Mouse (Mus musculus) heart, embryonic 16.5 days (tissue): Measurements from ENCODE around the gene Ipmk. TPM values are rescaled to one million over a fixed set of nuclear protein-coding genes. Genes with fewer than 3 reads are reported as not detected.
"Not testable (repeated sequence)": the region's sequence is repeated elsewhere in the genome, so short reads cannot be mapped to it uniquely, and the experiment has no call there.

ENCODE experiments used
- ATAC-seq: fragments of 200-750 bp; cut with Nextera tagmentation; replicated peaks from 2 replicates; pipeline ENCODE4 v1.8.0; 2017; ENCODE audit warnings: moderate number of reproducible peaks; ENCODE audit not compliant: insufficient read depth, low FRiP score; ENCODE audit errors: extremely low read depth
- H3K27ac ChIP-seq: fragments of 300-500 bp; sonication (generic); 2 replicates; pipeline ENCODE4 v1.5.1; 2014; ENCODE audit warnings: mild to moderate bottlenecking, low read length, control low read depth, moderate library complexity
- H3K27me3 ChIP-seq: fragments of 300-500 bp; sonication (generic); 2 replicates; pipeline ENCODE4 v1.6.1; 2014; ENCODE audit warnings: low read length, mixed read lengths; ENCODE audit not compliant: control insufficient read depth, insufficient read depth
- H3K36me3 ChIP-seq: fragments of 300-500 bp; sonication (generic); 2 replicates; pipeline ENCODE4 v1.6.1; 2014; ENCODE audit not compliant: control insufficient read depth, insufficient read depth
- H3K4me1 ChIP-seq: fragments of 300-500 bp; sonication (generic); 2 replicates; pipeline ENCODE4 v1.6.1; 2014; ENCODE audit warnings: low read length, mixed read lengths; ENCODE audit not compliant: control insufficient read depth, insufficient read depth
- H3K4me2 ChIP-seq: fragments of 300-500 bp; sonication (generic); 2 replicates; pipeline ENCODE4 v1.6.1; 2014; ENCODE audit warnings: low read depth, mild to moderate bottlenecking, control low read depth, low read length
- H3K4me3 ChIP-seq: fragments of 300-500 bp; sonication (generic); 2 replicates; pipeline ENCODE4 v1.5.1; 2014; ENCODE audit warnings: mild to moderate bottlenecking, control low read depth, low read length
- H3K9ac ChIP-seq: fragments of 300-500 bp; sonication (generic); 2 replicates; pipeline ENCODE4 v1.6.1; 2014; ENCODE audit warnings: low read length, control low read depth
- H3K9me3 ChIP-seq: fragments of 300-500 bp; sonication (generic); replicated peaks from 2 replicates; pipeline ENCODE4 v1.6.1; 2016; ENCODE audit warnings: low read length; ENCODE audit not compliant: control insufficient read depth
- WGBS: fragments of 180-500 bp; shearing (Covaris S2); extraction: QIAGEN DNeasy Blood & Tissue Kit; methylation state at CpG from one replicate; pipeline ENCODE4 v1.1.7; 2014; 5-methylcytosine and 5-hydroxymethylcytosine counted together
- polyA plus RNA-seq: library from polyadenylated mRNA; unstranded; fragments of >200 nt; fragmentation: Nextera tagmentation; extraction: Ambion mirVana; gene quantifications from 2 replicates; pipeline ENCODE4 v1.2.1, GENCODE M21; 2015

The Ipmk gene
- polyA plus RNA-seq, 1 experiment from 2014 or later, result 7.1 TPM

- H3K4me3 ChIP-seq, result no peak overlapping the region
- ATAC-seq, result no peak
- no peak overlapping the region for H3K4me2 ChIP-seq
- 75% methylated on average over 3 of the region's 3 CpGs for WGBS
- H3K9me3 ChIP-seq, result no peaks in the 10 kb centered on the region
- H3K27me3 ChIP-seq, result no peaks in the 10 kb centered on the region
- H3K4me1 ChIP-seq, result no peaks in the 10 kb centered on the region
- no peak overlapping the region for H3K27ac ChIP-seq
- no peaks in the 10 kb centered on the region for H3K36me3 ChIP-seq
- no peak overlapping the region for H3K9ac ChIP-seq
These were observed 107.8 kb downstream of the Ipmk start for GRCm38 (mm10) chr10:71455355-71455754.

- not testable (repeated sequence) for H3K9ac ChIP-seq, H3K27ac ChIP-seq, H3K36me3 ChIP-seq, H3K27me3 ChIP-seq, H3K9me3 ChIP-seq, H3K4me3 ChIP-seq, H3K4me1 ChIP-seq, H3K4me2 ChIP-seq, ATAC-seq
- 89% methylated on average over 13 of the region's 13 CpGs for WGBS
These were observed 114.8 kb downstream of the Ipmk start for GRCm38 (mm10) chr10:71462371-71462770.

- no peak for ATAC-seq
- H3K27ac ChIP-seq, result no peak overlapping the region
- 89% methylated on average over 6 of the region's 6 CpGs for WGBS
These were observed 116.9 kb downstream of the Ipmk start for GRCm38 (mm10) chr10:71464417-71464816.

GRCm38 (mm10) chr10:71468315-71468714 is 120.8 kb downstream of the Ipmk start:
- H3K9me3 ChIP-seq, result no peaks in the 10 kb centered on the region
- H3K27me3 ChIP-seq, result no peaks in the 10 kb centered on the region
- no peaks in the 10 kb centered on the region for H3K4me1 ChIP-seq
- H3K4me2 ChIP-seq, result no peak overlapping the region
- WGBS, result 85% methylated on average over 3 of the region's 3 CpGs
- H3K4me3 ChIP-seq, result no peak overlapping the region
- H3K36me3 ChIP-seq, result no peaks in the 10 kb centered on the region
- H3K9ac ChIP-seq, result no peak overlapping the region
- ATAC-seq, result no peak
- no peak overlapping the region for H3K27ac ChIP-seq

More at GRCm38 (mm10) chr10:71464417-71464816, 116.9 kb downstream of the Ipmk start:
- Histone ChIP-seq H3K36me3 (no peaks in the 10 kb centered on the region), H3K4me2 (no peak overlapping the region), H3K9me3 (no peaks in the 10 kb centered on the region), H3K27me3 (no peaks in the 10 kb centered on the region), H3K4me1 (no peaks in the 10 kb centered on the region), H3K4me3 (no peak overlapping the region), H3K9ac (no peak overlapping the region)

- Histone ChIP-seq H3K36me3 (no peaks in the 10 kb centered on the region), H3K27ac (no peak overlapping the region), H3K9me3 (no peaks in the 10 kb centered on the region), H3K9ac (no peak overlapping the region), H3K4me3 (no peak overlapping the region), H3K4me2 (no peak overlapping the region), H3K27me3 (no peaks in the 10 kb centered on the region), H3K4me1 (no peaks in the 10 kb centered on the region)
- WGBS, result 43% methylated on average over 13 of the region's 13 CpGs
- no peak for ATAC-seq
These were observed 122.2 kb downstream of the Ipmk start for GRCm38 (mm10) chr10:71469751-71470150.

- H3K4me3 ChIP-seq, result no peak overlapping the region
- H3K9me3 ChIP-seq, result no peaks in the 10 kb centered on the region
- H3K4me1 ChIP-seq, result no peaks in the 10 kb centered on the region
- WGBS, result 75% methylated on average over 6 of the region's 6 CpGs
- H3K36me3 ChIP-seq, result no peaks in the 10 kb centered on the region
- H3K27me3 ChIP-seq, result no peaks in the 10 kb centered on the region
- no peak overlapping the region for H3K4me2 ChIP-seq
- ATAC-seq, result no peak
- no peak overlapping the region for H3K9ac ChIP-seq
- no peak overlapping the region for H3K27ac ChIP-seq
These were observed 124.5 kb downstream of the Ipmk start for GRCm38 (mm10) chr10:71472033-71472432.

- no peak overlapping the region for H3K4me3 ChIP-seq
- H3K9ac ChIP-seq, result no peak overlapping the region
- H3K4me1 ChIP-seq, result no peaks in the 10 kb centered on the region
- H3K27ac ChIP-seq, result no peak overlapping the region
- no peaks in the 10 kb centered on the region for H3K27me3 ChIP-seq
- no peak overlapping the region for H3K4me2 ChIP-seq
- 85% methylated on average over 13 of the region's 13 CpGs for WGBS
- no peak for ATAC-seq
- H3K9me3 ChIP-seq, result no peaks in the 10 kb centered on the region
- H3K36me3 ChIP-seq, result no peaks in the 10 kb centered on the region
These were observed 126.0 kb downstream of the Ipmk start for GRCm38 (mm10) chr10:71473590-71473989.

- WGBS, result 61% methylated on average over 8 of the region's 8 CpGs
These were observed 129.0 kb downstream of the Ipmk start for GRCm38 (mm10) chr10:71476471-71477080.

GRCm38 (mm10) chr10:71477147-71477546 is 129.6 kb downstream of the Ipmk start:
- Histone ChIP-seq H3K9me3 (no peaks in the 10 kb centered on the region), H3K4me2 (no peak overlapping the region), H3K27me3 (no peaks in the 10 kb centered on the region), H3K27ac (no peak overlapping the region), H3K9ac (no peak overlapping the region), H3K36me3 (no peaks in the 10 kb centered on the region), H3K4me1 (no peaks in the 10 kb centered on the region), H3K4me3 (no peak overlapping the region)
- no peak; the same call in 1 of the 2 replicates for ATAC-seq
- WGBS, result 37% methylated on average over 4 of the region's 4 CpGs

More at GRCm38 (mm10) chr10:71476471-71477080, 129.0 kb downstream of the Ipmk start:
- Histone ChIP-seq H3K4me3 (no peak overlapping the region), H3K9ac (no peak overlapping the region), H3K27ac (no peak overlapping the region), H3K4me2 (no peak overlapping the region), H3K4me1 (no peaks in the 10 kb centered on the region), H3K36me3 (no peaks in the 10 kb centered on the region), H3K27me3 (no peaks in the 10 kb centered on the region), H3K9me3 (no peaks in the 10 kb centered on the region)
- no peak; the same call in 1 of the 2 replicates for ATAC-seq
